Mouse (Mus musculus) monocyte, adult 2 months (primary cell): ENCODE data around the gene Mlh3.

Experiments used
- DNase-seq, 2 experiments: peaks; one replicate each; pipeline ENCODE4 v3.0.0; 2022; ENCODE audit warnings: low spot score in 2 of 2, low read depth in 1 of 2

Mlh3 gene

GRCm38 (mm10) chr12:85193923-85194622 lies 76.3 kb downstream of the Mlh3 start:
- no peak for DNase-seq

- DNase-seq = no peak
These were observed 77.3 kb downstream of the Mlh3 start for GRCm38 (mm10) chr12:85193146-85193545.

- peak; percentile 61 to 65 for DNase-seq
These were observed 77.8 kb downstream of the Mlh3 start for GRCm38 (mm10) chr12:85192461-85193108.

- DNase-seq = no peak
These were observed 80.1 kb downstream of the Mlh3 start for GRCm38 (mm10) chr12:85190290-85190689.

GRCm38 (mm10) chr12:85186361-85186760 lies 84.0 kb downstream of the Mlh3 start:
- DNase-seq = no peak

- DNase-seq = no peak
These were observed 84.6 kb downstream of the Mlh3 start for GRCm38 (mm10) chr12:85185810-85186209.
